Mouse (Mus musculus) cerebellum, postnatal 10 days (tissue): ENCODE results near the gene Scd1.
"Not testable (repeated sequence)": the region's sequence is repeated elsewhere in the genome, so short reads cannot be mapped to it uniquely, and the experiment has no call there.

Source experiments
- DNase-seq, 2 experiments: peaks; one replicate each; pipeline ENCODE4 v3.0.0; 2021; ENCODE audit warnings: mixed read lengths in 2 of 2

Scd1 gene

GRCm38 (mm10) chr19:44396742-44397141 is 10.9 kb downstream of the Scd1 start:
- no peak for DNase-seq

GRCm38 (mm10) chr19:44394972-44395371 is 12.7 kb downstream of the Scd1 start:
- no peak for DNase-seq

- DNase-seq = no peak
These were observed 13.7 kb downstream of the Scd1 start for GRCm38 (mm10) chr19:44393962-44394422.

- no peak for DNase-seq
These were observed 15.2 kb downstream of the Scd1 start for GRCm38 (mm10) chr19:44392339-44393009.

- no peak for DNase-seq
These were observed 15.8 kb downstream of the Scd1 start for GRCm38 (mm10) chr19:44391856-44392255.

GRCm38 (mm10) chr19:44389507-44389906 is 18.2 kb downstream of the Scd1 start:
- no peak for DNase-seq

- DNase-seq = peak; percentile 95 to 96
These were observed 18.9 kb downstream of the Scd1 start for GRCm38 (mm10) chr19:44388475-44389428.

GRCm38 (mm10) chr19:44387746-44388474 is 19.8 kb downstream of the Scd1 start:
- DNase-seq = no peak

GRCm38 (mm10) chr19:44387089-44387671 is 20.5 kb downstream of the Scd1 start:
- no peak for DNase-seq

GRCm38 (mm10) chr19:44385887-44386498 is 21.7 kb downstream of the Scd1 start:
- DNase-seq = peak in 1 of 2 experiments; percentile 31

GRCm38 (mm10) chr19:44382682-44383321 is 24.9 kb downstream of the Scd1 start:
- DNase-seq = no peak

- no peak for DNase-seq
These were observed 27.6 kb downstream of the Scd1 start for GRCm38 (mm10) chr19:44380065-44380464.

- no peak for DNase-seq
These were observed 28.6 kb downstream of the Scd1 start for GRCm38 (mm10) chr19:44379090-44379489.

GRCm38 (mm10) chr19:44377629-44378375 is 29.9 kb downstream of the Scd1 start:
- DNase-seq = no peak

GRCm38 (mm10) chr19:44376511-44376951 is 31.1 kb downstream of the Scd1 start:
- no peak for DNase-seq

- peak; percentile 91 to 94 for DNase-seq
These were observed 34.7 kb downstream of the Scd1 start for GRCm38 (mm10) chr19:44372969-44373368.

GRCm38 (mm10) chr19:44370231-44370630 is 37.4 kb downstream of the Scd1 start:
- no peak for DNase-seq

GRCm38 (mm10) chr19:44369371-44369770 is 38.3 kb downstream of the Scd1 start:
- peak; percentile 25 to 38 for DNase-seq

GRCm38 (mm10) chr19:44367076-44367475 is 40.6 kb downstream of the Scd1 start:
- DNase-seq = not testable (repeated sequence)

GRCm38 (mm10) chr19:44365733-44366132 is 41.9 kb downstream of the Scd1 start:
- no peak for DNase-seq

GRCm38 (mm10) chr19:44364029-44364428 is 43.6 kb downstream of the Scd1 start:
- no peak for DNase-seq
